In genomic region chr11:88235221-88236203, GRCm38 (mm10) we compare ENCODE assay signal across 9 mouse cellular contexts. TPM values are rescaled to one million over a fixed set of nuclear protein-coding genes. Genes with fewer than 3 reads are reported as not detected.
DNase-seq lines count a peak whose midpoint lies in the region; ATAC-seq lines count a peak whose summit lies in the region.
"Had no signal": no experiment of that assay in that cellular context is flagged by ENCODE, and none has a peak within 500 bp of the region (broad histone marks: within the 10 kb centered on the region; RNA-seq: fewer than 3 reads in every experiment).

No protein-coding gene starts in this region.

- peaks cover 40% of the 10 kb centered on the region for H3K4me1 ChIP-seq in embryonic facial prominence, embryonic 12.5 days
- H3K4me1 ChIP-seq in heart, embryonic 13.5 days: peaks cover 34% of the 10 kb centered on the region
- H3K4me1 ChIP-seq in kidney, embryonic 16.5 days (ENCODE audit: insufficient read depth, low read length): peaks cover 37% of the 10 kb centered on the region
- peaks cover 2% of the 10 kb centered on the region; the same call in 1 of the 2 replicates for H3K4me1 ChIP-seq in stomach, embryonic 14.5 days (ENCODE audit: control insufficient read depth, insufficient read depth, low read length)

- no peaks in the 10 kb centered on the region for H3K27me3 ChIP-seq in embryonic facial prominence, embryonic 12.5 days
- no peaks in the 10 kb centered on the region for H3K27me3 ChIP-seq in heart, embryonic 13.5 days (replicated peaks)
- H3K27me3 ChIP-seq in kidney, embryonic 16.5 days (ENCODE audit: insufficient read depth, low read length): no peaks in the 10 kb centered on the region
- no peaks in the 10 kb centered on the region for H3K27me3 ChIP-seq in stomach, embryonic 14.5 days (ENCODE audit: control insufficient read depth, insufficient read depth, low read length)

- H3K9ac ChIP-seq in embryonic facial prominence, embryonic 12.5 days: no peak overlapping the region
- peak overlapping the region; percentile 66 for H3K9ac ChIP-seq in heart, embryonic 13.5 days
- peak overlapping the region; percentile 18 for H3K9ac ChIP-seq in kidney, embryonic 16.5 days (replicated peaks; ENCODE audit: low read length)
- H3K9ac ChIP-seq in stomach, embryonic 14.5 days (replicated peaks; ENCODE audit: low read depth, low read length): no peak overlapping the region

- no peak for ATAC-seq in embryonic facial prominence, embryonic 12.5 days (ENCODE audit: insufficient number of reproducible peaks, insufficient read depth, low FRiP score, low TSS enrichment)
- ATAC-seq in heart, embryonic 13.5 days (ENCODE audit: extremely low read depth, insufficient number of reproducible peaks, low FRiP score, low TSS enrichment): no peak
- ATAC-seq in kidney, embryonic 16.5 days (ENCODE audit: low FRiP score, low TSS enrichment): peak; percentile 64
- ATAC-seq in stomach, embryonic 14.5 days (ENCODE audit: insufficient number of reproducible peaks, insufficient read depth, low FRiP score, low read depth): no peak

- H3K27ac ChIP-seq in embryonic facial prominence, embryonic 12.5 days: peak overlapping the region; percentile 64
- H3K27ac ChIP-seq in heart, embryonic 13.5 days (replicated peaks): peak overlapping the region; percentile 58
- peak overlapping the region; percentile 69 for H3K27ac ChIP-seq in kidney, embryonic 16.5 days (ENCODE audit: low read length)
- peak overlapping the region; percentile 21; the same call in 1 of the 2 replicates for H3K27ac ChIP-seq in stomach, embryonic 14.5 days (ENCODE audit: low read length)

- no peaks in the 10 kb centered on the region for H3K9me3 ChIP-seq in embryonic facial prominence, embryonic 12.5 days
- H3K9me3 ChIP-seq in heart, embryonic 13.5 days: no peaks in the 10 kb centered on the region
- H3K9me3 ChIP-seq in kidney, embryonic 16.5 days (ENCODE audit: low read length): no peaks in the 10 kb centered on the region
- H3K9me3 ChIP-seq in stomach, embryonic 14.5 days (ENCODE audit: control insufficient read depth, low read depth, low read length): no peaks in the 10 kb centered on the region

- H3K4me3 ChIP-seq in embryonic facial prominence, embryonic 12.5 days: 0 out of 2 replicates have a peak overlapping the region, but pooled peaks have one; percentile 12
- peak overlapping the region; percentile 30 for H3K4me3 ChIP-seq in heart, embryonic 13.5 days
- peak overlapping the region; percentile 8 for H3K4me3 ChIP-seq in kidney, embryonic 16.5 days (ENCODE audit: low read length)
- no peak overlapping the region for H3K4me3 ChIP-seq in stomach, embryonic 14.5 days (ENCODE audit: low read depth, low read length)

- DNase-seq in right cerebral cortex, adult 18-20 months: peak; percentile 18
- DNase-seq in right cerebral cortex, postnatal 25 days: no peak
- DNase-seq in lung, postnatal 14 days: peak; percentile 37
- no peak for DNase-seq in frontal cortex, postnatal 14 days (ENCODE audit: low spot score in 2 of 2)

- 8% methylated on average over 23 of the region's 23 CpGs for WGBS in embryonic facial prominence, embryonic 12.5 days
- WGBS in heart, embryonic 13.5 days: 19% methylated on average over 23 of the region's 23 CpGs
- WGBS in kidney, embryonic 16.5 days: 7% methylated on average over 23 of the region's 23 CpGs
- WGBS in stomach, embryonic 14.5 days: 14% methylated on average over 23 of the region's 23 CpGs

- peak overlapping the region; percentile 31 for H3K4me2 ChIP-seq in embryonic facial prominence, embryonic 12.5 days (replicated peaks)
- peak overlapping the region; percentile 63 for H3K4me2 ChIP-seq in heart, embryonic 13.5 days
- peak overlapping the region; percentile 49 for H3K4me2 ChIP-seq in kidney, embryonic 16.5 days (replicated peaks; ENCODE audit: low read depth, low read length)
- H3K4me2 ChIP-seq in stomach, embryonic 14.5 days (replicated peaks; ENCODE audit: low read depth, low read length): peak overlapping the region; percentile 27

- H3K36me3 ChIP-seq in embryonic facial prominence, embryonic 12.5 days: no peaks in the 10 kb centered on the region
- H3K36me3 ChIP-seq in heart, embryonic 13.5 days: no peaks in the 10 kb centered on the region
- no peaks in the 10 kb centered on the region for H3K36me3 ChIP-seq in kidney, embryonic 16.5 days (ENCODE audit: insufficient read depth, low read length)
- no peaks in the 10 kb centered on the region for H3K36me3 ChIP-seq in stomach, embryonic 14.5 days (ENCODE audit: control insufficient read depth, insufficient read depth, low read length)

RNA-seq across cellular contexts. Expression of gene Mrps23, which starts 31.3 kb away (rescaled TPM):
- polyA plus RNA-seq in embryonic facial prominence, embryonic 12.5 days (2016; fragmentation: Nextera tagmentation; extraction: Ambion mirVana): 63.2 and 65.3 TPM in 2 replicates
- polyA plus RNA-seq in heart, embryonic 13.5 days (2015; fragmentation: Nextera tagmentation; extraction: Ambion mirVana): 76.0 and 82.1 TPM in 2 replicates
- polyA plus RNA-seq in kidney, embryonic 16.5 days (2015; fragmentation: Nextera tagmentation; extraction: Ambion mirVana): 61.5 and 66.6 TPM in 2 replicates
- 58.6 and 59.2 TPM in 2 replicates for polyA plus RNA-seq in stomach, embryonic 14.5 days (2014; fragmentation: Nextera tagmentation; extraction: Ambion mirVana)

RNA-seq across cellular contexts. Expression of gene Ccdc182, which starts 58.3 kb away (rescaled TPM):
- 0.93 and 1.9 TPM in 2 replicates for polyA plus RNA-seq in embryonic facial prominence, embryonic 12.5 days (2016; fragmentation: Nextera tagmentation; extraction: Ambion mirVana)
- polyA plus RNA-seq in heart, embryonic 13.5 days (2015; fragmentation: Nextera tagmentation; extraction: Ambion mirVana): 0.11 TPM in 1 of 2 replicates, not detected in the other
- polyA plus RNA-seq in kidney, embryonic 16.5 days (2015; fragmentation: Nextera tagmentation; extraction: Ambion mirVana): 3.0 and 3.3 TPM in 2 replicates
- polyA plus RNA-seq in stomach, embryonic 14.5 days (2014; fragmentation: Nextera tagmentation; extraction: Ambion mirVana): not detected in 2 replicates
- polyA plus RNA-seq: spleen, adult 2 months had no signal

Comparison
In these comparisons a context has a peak if more than half of its experiments do, and no peak if none do; other contexts are left out.
1. DNase-seq: peak in right cerebral cortex, adult 18-20 months (single experiment) and lung, postnatal 14 days (single experiment); none in right cerebral cortex, postnatal 25 days (single experiment) and frontal cortex, postnatal 14 days (0 of 2).
2. H3K9ac ChIP-seq: peak in heart, embryonic 13.5 days (single experiment) and kidney, embryonic 16.5 days (single experiment); none in embryonic facial prominence, embryonic 12.5 days (single experiment) and stomach, embryonic 14.5 days (single experiment).
3. Peak in every context shown above with its lines, with median percentiles within 50 percentile points of each other: H3K27ac ChIP-seq and H3K4me2 ChIP-seq.